Mouse (Mus musculus): ENCODE measurements around the gene St7.

St7 gene

GRCm38 (mm10) chr6:17828382-17828781 lies 135.6 kb downstream of the St7 start:
- no peak for DNase-seq

- DNase-seq = no peak
Measured at GRCm38 (mm10) chr6:17829981-17830380, 137.2 kb downstream of the St7 start.

DNA sequence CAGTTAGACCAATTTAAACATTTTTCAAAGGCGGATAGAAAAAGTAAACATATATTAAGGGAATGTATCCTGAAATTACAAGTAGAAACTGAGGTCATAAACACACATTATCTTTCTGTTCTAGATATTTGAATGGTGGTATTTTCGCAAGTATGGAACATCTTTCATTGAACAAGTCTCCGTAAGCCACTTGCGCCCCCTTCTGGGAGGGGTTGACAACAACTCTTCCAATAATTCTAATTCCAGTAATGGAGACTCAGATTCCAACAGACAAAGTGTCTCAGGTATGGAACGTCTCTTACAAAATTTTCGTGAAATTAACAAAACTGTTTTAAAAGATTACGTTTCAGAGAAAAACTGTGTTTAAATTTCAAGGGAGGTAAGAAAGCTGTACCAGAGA lies 141.8 kb downstream of the St7 start:
- peak; percentile 57 for DNase-seq

GRCm38 (mm10) chr6:17835693-17836092 lies 143.0 kb downstream of the St7 start:
- DNase-seq = no peak

DNA sequence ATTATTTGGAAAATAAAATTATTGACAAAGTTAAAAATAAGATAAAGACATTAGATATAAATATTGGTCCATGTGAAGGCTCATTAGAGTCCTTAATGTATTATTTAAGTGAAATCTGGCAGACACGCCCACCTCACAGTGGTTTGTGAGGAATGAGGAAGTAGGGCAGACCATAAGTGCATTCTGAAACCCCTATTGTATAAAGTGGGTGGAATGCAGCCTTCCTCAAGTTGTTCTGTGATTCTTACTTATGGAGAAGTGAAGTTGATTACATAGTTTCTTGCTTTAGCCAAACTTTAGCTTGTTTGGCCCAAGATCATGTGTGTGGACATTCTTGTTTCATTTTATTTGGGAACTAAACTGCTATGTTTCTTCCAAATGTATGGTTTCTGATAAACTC lies 144.9 kb downstream of the St7 start:
- no peak for DNase-seq

DNA sequence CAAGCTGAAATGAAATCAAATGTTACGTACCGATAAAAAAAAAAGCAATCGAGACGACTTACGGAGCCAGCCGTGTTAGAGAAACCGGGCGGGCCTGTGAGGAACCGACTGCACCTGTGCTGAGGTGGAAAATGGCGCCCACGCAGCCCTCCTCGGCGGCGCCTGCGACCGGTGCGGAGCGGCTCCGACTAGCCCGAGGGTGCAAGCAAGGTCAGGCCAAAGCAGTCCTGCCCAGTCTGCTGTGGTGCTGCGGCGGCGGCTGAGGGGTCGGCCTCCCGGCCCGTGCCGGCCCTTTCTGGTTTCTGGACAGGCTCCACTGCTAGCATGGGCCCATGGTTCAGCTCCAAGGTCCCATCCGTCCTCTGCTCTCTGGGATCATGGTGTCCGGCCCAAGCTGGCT lies 147.7 kb downstream of the St7 start:
- DNase-seq = no peak

DNA sequence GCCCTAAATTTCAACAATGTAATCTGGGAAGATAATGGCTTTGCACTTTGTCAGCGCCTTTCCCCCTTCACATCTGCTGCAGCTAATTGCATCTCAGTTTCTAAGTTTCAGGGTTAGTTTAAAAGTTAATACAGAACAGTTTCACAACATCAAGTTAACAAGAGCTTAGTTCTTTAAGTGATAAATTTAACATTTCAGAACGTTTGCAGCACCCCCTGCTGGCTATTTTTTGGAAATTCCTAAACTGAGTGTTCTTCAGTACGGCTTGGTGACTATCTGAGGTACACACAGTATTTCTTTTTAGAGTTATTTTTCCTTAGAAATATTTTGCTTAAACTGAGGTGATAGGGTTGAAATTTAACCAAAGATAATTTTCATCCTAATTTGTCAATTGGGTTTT lies 150.0 kb downstream of the St7 start:
- peak; percentile 36 for DNase-seq

- no peak for DNase-seq
Measured at GRCm38 (mm10) chr6:17851316-17851715, 158.6 kb downstream of the St7 start.

DNA sequence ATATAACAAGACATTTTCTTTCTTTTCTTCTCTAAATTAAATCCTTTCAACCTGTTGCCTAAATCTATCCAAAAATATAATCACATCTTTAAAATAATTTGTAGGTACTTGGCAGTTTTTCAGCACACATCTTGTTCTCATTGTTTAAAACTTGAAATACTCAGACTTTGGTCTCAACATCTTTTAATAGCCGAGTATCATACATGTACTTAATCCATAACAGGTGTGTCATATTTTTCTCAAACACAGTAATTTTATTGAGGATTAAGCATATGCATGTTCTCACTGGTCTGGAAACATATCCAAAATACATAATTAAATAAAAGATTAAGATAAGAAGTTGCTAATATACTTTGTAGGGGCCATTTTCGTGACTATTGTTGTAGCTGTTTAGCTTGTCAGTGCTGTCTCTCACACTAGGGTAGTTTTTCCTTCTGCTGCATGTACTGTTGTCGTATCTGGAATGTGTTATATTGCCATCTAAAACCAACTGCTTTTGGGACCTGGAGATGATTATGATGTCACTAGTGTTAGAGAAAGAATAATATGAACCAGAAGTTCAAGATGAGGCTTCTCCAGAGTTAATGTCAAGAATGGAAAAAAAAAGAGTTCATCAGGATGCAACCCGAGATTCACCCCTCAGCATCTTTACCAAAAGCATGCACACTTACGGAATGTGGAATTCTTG lies 161.0 kb downstream of the St7 start:
- no peak for DNase-seq

DNA sequence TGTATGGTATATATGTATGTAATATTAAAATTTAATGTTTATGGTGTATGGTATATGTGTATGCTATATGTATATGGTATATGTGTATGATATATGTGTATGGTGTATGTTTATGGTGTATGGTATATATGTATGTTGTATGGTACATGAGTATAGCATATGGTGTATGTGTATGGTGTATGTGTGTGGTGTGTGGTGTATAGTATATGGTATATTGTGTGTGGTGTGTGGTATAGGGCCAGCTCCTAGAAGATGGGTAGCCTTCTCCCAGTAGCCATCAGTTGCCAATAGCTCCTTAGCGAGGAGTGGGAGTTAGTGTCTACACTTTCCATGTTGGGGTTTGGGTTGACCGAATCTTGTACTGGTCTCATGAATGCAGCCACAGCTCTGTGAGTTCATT lies 162.9 kb downstream of the St7 start:
- no peak for DNase-seq

- no peak for DNase-seq
Measured at GRCm38 (mm10) chr6:17859564-17859963, 166.8 kb downstream of the St7 start.

DNA sequence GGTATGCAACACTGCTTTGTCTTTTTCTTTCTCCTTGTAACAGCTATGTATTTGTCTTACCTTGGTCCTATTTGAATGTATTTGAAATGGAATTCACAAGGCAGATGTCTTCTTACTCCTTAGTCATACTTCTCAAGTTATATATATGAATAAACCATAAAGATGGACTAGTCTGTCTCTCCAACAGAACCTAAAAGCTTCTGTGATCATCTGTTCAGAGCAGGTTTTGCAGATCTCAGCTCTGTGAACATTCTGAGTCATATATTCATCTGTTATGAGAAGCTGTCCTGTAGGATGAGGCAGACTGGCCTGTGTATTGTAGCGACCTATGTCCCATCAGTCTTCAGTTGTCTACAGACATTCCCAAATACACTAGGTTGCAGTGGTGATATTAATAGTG lies 167.7 kb downstream of the St7 start:
- DNase-seq = no peak

DNA sequence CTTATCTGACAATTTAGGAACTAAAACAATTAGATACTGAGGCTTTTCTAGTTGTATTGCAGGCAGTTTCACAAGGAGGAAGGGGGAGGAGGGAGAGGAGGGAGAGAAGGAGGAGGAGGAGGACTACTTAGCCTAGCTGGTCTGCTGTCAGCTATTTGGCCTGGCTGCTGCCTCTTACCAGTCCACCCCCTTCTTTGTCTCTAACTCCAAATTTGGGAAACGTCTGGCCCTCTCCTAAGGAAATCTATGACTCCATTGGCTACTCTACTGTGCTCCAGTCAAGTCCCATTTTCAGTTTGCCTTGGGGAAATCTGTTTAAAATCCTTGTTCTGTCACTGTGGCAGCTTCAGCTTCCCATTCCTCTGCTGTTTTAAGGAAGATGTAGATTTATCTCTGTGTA lies 175.1 kb downstream of the St7 start:
- no peak for DNase-seq

GRCm38 (mm10) chr6:17871831-17872372 lies 179.2 kb downstream of the St7 start:
- DNase-seq = no peak

- no peak for DNase-seq
Measured at GRCm38 (mm10) chr6:17875606-17876005, 182.9 kb downstream of the St7 start.

GRCm38 (mm10) chr6:17876023-17876613 lies 183.4 kb downstream of the St7 start:
- DNase-seq = no peak

GRCm38 (mm10) chr6:17876670-17877179 lies 184.0 kb downstream of the St7 start:
- DNase-seq = no peak

DNA sequence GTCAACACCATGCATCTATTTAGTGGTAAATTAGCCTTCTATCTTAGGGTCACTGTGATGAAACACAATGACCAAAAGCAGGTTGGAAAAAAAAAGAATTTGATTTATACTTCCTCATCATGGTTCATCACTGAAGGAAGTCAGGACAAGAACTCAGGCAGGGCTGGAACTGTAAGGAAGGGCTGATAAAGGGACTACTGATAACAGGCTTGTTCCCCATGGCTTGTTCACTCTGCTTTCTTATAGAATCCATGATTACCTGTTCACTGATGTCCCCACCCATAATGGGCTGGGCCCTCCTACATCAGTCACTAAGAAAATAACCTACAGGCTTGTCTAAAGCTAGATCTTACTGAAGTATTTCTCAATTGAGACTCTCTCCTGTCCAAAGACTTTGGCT lies 190.2 kb downstream of the St7 start:
- DNase-seq = no peak

DNA sequence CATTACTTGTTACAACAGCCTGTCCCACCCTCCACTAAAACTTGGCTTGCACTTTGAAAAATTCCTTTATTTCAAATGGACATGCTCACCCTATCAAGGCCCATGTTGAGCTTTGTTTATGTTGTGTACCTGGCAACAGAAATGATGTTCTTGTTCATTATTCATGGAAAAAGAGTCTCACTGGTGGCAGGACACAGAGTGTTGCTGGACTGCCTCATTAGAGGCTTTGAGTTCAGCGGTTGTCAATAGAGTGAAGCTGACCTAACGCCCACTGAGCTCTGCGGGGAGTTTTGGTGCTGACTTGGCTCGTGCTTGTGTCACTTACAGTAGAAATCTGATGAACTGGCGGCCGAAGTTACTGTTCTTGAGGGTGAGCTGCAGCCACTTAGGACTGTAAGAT lies 195.0 kb downstream of the St7 start:
- no peak for DNase-seq

DNA sequence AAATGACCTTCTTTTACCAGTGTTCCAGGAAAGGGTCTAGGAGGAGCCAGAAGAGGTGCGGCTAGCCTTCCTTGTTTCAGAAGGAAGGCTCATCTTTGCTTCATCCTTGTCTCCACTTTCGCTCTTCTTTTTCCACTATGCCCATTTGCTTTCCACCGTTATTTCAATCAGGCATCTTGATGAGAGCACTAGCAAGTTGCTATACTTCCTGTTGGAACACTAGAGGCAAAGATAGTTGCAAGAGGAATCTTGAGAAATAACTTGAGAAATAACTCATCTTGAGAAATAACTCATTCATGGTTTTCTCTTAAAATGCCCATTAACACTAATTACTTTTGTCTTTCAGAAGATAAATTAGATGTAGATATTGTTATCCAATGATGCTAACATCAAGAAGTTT lies 202.8 kb downstream of the St7 start:
- no peak for DNase-seq

- DNase-seq = no peak
Measured at GRCm38 (mm10) chr6:17898539-17898938, 205.8 kb downstream of the St7 start.

DNA sequence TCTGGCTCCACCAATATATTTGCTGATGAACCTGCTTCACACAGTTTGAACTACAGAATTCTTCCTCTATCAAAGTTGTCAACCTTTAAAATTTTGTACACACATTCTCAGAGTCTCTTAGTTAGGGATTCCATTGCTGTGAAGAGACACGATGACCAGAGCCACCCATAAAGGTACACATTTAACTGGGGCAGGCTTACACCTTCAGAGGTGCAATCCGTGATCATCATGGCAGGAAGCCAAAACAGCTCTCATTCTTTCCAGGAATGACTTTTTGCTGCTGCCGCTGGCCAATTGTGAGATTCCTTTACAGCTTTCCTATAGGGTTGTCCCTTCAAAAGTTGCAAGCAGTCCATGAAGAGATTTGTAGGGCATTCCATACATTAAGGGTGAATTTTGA lies 210.6 kb downstream of the St7 start:
- DNase-seq = no peak

GRCm38 (mm10) chr6:17905776-17906175 lies 213.0 kb downstream of the St7 start:
- DNase-seq = no peak

GRCm38 (mm10) chr6:17906289-17906688 lies 213.6 kb downstream of the St7 start:
- no peak for DNase-seq

DNA sequence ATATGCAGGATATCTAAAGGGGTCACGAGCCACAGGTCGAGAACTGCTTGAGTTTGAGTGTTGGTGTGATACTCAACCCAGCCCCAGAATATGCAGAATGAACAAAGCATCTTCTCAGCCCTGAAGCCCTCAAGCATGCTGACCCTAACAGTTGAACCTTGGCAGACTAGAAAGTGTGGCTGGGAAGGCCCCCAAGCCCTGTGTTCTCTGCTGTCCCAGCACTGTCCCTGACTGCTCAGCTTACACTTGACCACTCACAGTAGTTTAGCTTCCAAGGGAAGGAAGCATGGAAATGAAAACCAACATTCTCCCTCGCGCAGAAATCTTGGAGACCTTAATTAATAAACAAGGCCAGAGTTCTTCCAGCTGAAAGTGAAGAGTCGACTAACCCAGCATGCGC lies 219.6 kb downstream of the St7 start:
- DNase-seq = no peak
